Mouse (Mus musculus) neural tube, embryonic 14.5 days (tissue): ENCODE measurements around the gene Opa3. TPM values are rescaled to one million over a fixed set of nuclear protein-coding genes. Genes with fewer than 3 reads are reported as not detected.

Source experiments
- ATAC-seq: fragments of 200-750 bp; cut with Nextera tagmentation; 2 replicates; pipeline ENCODE4 v1.8.0; 2017; ENCODE audit warnings: low read depth, mild to moderate bottlenecking, moderate TSS enrichment, moderate library complexity
- H3K27ac ChIP-seq: fragments of 300-500 bp; sonication (generic); 2 replicates; pipeline ENCODE4 v1.5.1; 2014; ENCODE audit warnings: low read depth, mild to moderate bottlenecking, control low read depth, low read length, moderate library complexity, mixed read lengths
- H3K27me3 ChIP-seq: fragments of 300-500 bp; sonication (generic); 2 replicates; pipeline ENCODE4 v1.6.1; 2014; ENCODE audit warnings: low read length; ENCODE audit not compliant: control insufficient read depth, insufficient read depth
- H3K36me3 ChIP-seq: fragments of 300-500 bp; sonication (generic); 2 replicates; pipeline ENCODE4 v1.6.1; 2014; ENCODE audit warnings: low read length, mixed read lengths; ENCODE audit not compliant: control insufficient read depth, insufficient read depth
- H3K4me1 ChIP-seq: fragments of 300-500 bp; sonication (generic); 2 replicates; pipeline ENCODE4 v1.6.1; 2014; ENCODE audit warnings: low read length; ENCODE audit not compliant: control insufficient read depth, insufficient read depth
- H3K4me2 ChIP-seq: fragments of 300-500 bp; sonication (generic); 2 replicates; pipeline ENCODE4 v1.6.1; 2014; ENCODE audit warnings: mild to moderate bottlenecking, low read depth, low read length, control low read depth
- H3K4me3 ChIP-seq: fragments of 300-500 bp; sonication (generic); 2 replicates; pipeline ENCODE4 v1.5.1; 2014; ENCODE audit warnings: low read depth, low read length, control low read depth, mixed read lengths
- H3K9ac ChIP-seq: fragments of 300-500 bp; sonication (generic); replicated peaks from 2 replicates; pipeline ENCODE4 v1.6.1; 2014; ENCODE audit warnings: low read depth, mild to moderate bottlenecking, control low read depth, low read length, mixed read lengths
- H3K9me3 ChIP-seq: fragments of 300-500 bp; sonication (generic); 2 replicates; pipeline ENCODE4 v1.6.1; 2016; ENCODE audit warnings: low read length; ENCODE audit not compliant: control insufficient read depth
- WGBS: fragments of 180-500 bp; shearing (Covaris S2); extraction: QIAGEN DNeasy Blood & Tissue Kit; methylation state at CpG from one replicate; pipeline ENCODE4 v1.1.7; 2014; 5-methylcytosine and 5-hydroxymethylcytosine counted together
- polyA plus RNA-seq: library from polyadenylated mRNA; unstranded; fragments of >200 nt; fragmentation: Nextera tagmentation; extraction: Ambion mirVana; gene quantifications from 2 replicates; pipeline ENCODE4 v1.2.1, GENCODE M21; 2014

Gene Opa3
- polyA plus RNA-seq, 1 experiment from 2014 or later = 37.6 TPM

DNA sequence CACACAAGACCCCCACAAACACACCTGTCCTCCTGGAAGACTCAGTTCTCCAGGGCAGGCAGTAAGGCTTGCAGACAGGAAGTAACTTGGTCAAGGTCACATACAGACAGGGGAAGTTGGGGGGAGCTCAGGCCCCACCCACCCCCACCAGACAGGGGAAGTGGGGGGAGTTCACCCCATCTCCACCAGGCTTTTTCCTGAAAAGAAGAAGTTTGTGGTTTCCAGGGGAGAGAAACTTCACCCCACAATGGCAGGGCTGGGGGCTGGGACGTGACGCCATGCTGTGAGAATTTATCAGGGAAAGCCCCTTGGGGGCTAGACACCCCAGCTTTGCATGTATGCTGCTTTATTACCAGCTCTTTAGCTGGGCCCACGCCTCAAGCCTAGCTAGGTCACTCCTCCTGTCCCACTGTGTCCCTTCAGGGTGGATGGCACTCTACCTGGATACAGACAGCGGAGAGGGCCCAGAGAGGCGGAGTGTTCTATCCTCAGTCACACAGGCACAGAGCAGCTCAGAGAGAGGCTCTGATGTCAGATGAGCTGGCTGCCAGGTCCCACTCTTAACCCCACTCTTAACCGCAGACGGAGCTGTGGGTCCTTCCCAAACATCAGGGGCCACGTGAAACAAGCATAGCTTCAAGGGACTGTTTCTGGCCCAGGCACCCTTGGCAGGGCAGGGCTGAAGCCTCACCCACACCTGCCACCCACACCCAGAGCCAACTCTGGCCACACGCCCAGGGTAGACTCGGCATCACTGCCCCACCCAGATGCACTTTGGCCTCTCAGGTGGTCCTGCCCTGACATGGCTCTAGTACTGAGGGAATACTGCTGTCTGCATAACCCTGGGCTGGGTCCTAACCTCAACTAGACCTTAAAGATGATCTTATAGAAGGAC, 38.0 kb downstream of the Opa3 start:
- H3K27me3 ChIP-seq = no peaks in the 10 kb centered on the region
- ATAC-seq = no peak
- 86% methylated on average over 10 of the region's 10 CpGs for WGBS

GRCm38 (mm10) chr7:19267051-19267450, 38.9 kb downstream of the Opa3 start:
- Histone ChIP-seq H3K36me3 (peaks cover 6% of the 10 kb centered on the region; the same call in 1 of the 2 replicates), H3K9ac (no peak overlapping the region), H3K27me3 (no peaks in the 10 kb centered on the region), H3K4me3 (no peak overlapping the region), H3K9me3 (no peaks in the 10 kb centered on the region), H3K4me1 (peaks cover 16% of the 10 kb centered on the region), H3K4me2 (no peak overlapping the region), H3K27ac (no peak overlapping the region)
- ATAC-seq = no peak
- 82% methylated on average over 10 of the region's 10 CpGs for WGBS

More for the DNA sequence above, 38.0 kb downstream of the Opa3 start:
- peaks cover 16% of the 10 kb centered on the region for H3K4me1 ChIP-seq
- no peak overlapping the region for H3K27ac ChIP-seq
- no peak overlapping the region for H3K4me2 ChIP-seq
- no peak overlapping the region for H3K4me3 ChIP-seq
- no peaks in the 10 kb centered on the region for H3K9me3 ChIP-seq
- H3K9ac ChIP-seq = no peak overlapping the region
- H3K36me3 ChIP-seq = peaks cover 11% of the 10 kb centered on the region; the same call in 1 of the 2 replicates

GRCm38 (mm10) chr7:19268993-19269681, 41.0 kb downstream of the Opa3 start:
- Histone ChIP-seq H3K27ac (peak overlapping the region; percentile 34; the same call in 1 of the 2 replicates), H3K9me3 (no peaks in the 10 kb centered on the region), H3K4me2 (peak overlapping the region; percentile 94), H3K36me3 (peaks cover 5% of the 10 kb centered on the region; the same call in 1 of the 2 replicates), H3K4me3 (peak overlapping the region; percentile 89), H3K27me3 (no peaks in the 10 kb centered on the region), H3K9ac (peak overlapping the region; percentile 41), H3K4me1 (peaks cover 19% of the 10 kb centered on the region)
- no peak for ATAC-seq
- 53% methylated on average over 10 of the region's 10 CpGs for WGBS

GRCm38 (mm10) chr7:19269721-19270441, 41.7 kb downstream of the Opa3 start:
- Histone ChIP-seq H3K9me3 (no peaks in the 10 kb centered on the region), H3K36me3 (no peaks in the 10 kb centered on the region), H3K27me3 (no peaks in the 10 kb centered on the region), H3K4me2 (peak overlapping the region; percentile 94), H3K27ac (peak overlapping the region; percentile 34; the same call in 1 of the 2 replicates), H3K9ac (peak overlapping the region; percentile 41), H3K4me1 (peaks cover 19% of the 10 kb centered on the region), H3K4me3 (peak overlapping the region; percentile 89)
- ATAC-seq = no peak
- 3% methylated on average over 17 of the region's 19 CpGs for WGBS

- 3% methylated on average over 17 of the region's 21 CpGs for WGBS
- Histone ChIP-seq H3K36me3 (no peaks in the 10 kb centered on the region), H3K4me3 (peak overlapping the region; percentile 89), H3K27me3 (no peaks in the 10 kb centered on the region), H3K9me3 (no peaks in the 10 kb centered on the region), H3K27ac (peak overlapping the region; percentile 39), H3K4me1 (peaks cover 19% of the 10 kb centered on the region), H3K4me2 (peak overlapping the region; percentile 94), H3K9ac (peak overlapping the region; percentile 83)
- no peak for ATAC-seq
Observed at GRCm38 (mm10) chr7:19270509-19271237, 42.5 kb downstream of the Opa3 start.

- peak within 1 kb of the TSS; percentile 78 for H3K27ac ChIP-seq
- WGBS = 0% methylated on average over 61 of the region's 62 CpGs
- H3K36me3 ChIP-seq = no peaks in the 10 kb centered on the region
- H3K9ac ChIP-seq = peak within 1 kb of the TSS; percentile 83
- no peaks in the 10 kb centered on the region for H3K27me3 ChIP-seq
- peaks cover 19% of the 10 kb centered on the region for H3K4me1 ChIP-seq
- peak within 1 kb of the TSS; percentile 94 for H3K4me2 ChIP-seq
- H3K9me3 ChIP-seq = no peaks in the 10 kb centered on the region
- peak; percentile 79 for ATAC-seq
- peak within 1 kb of the TSS; percentile 89 for H3K4me3 ChIP-seq
Observed at GRCm38 (mm10) chr7:19271238-19272172, 43.4 kb downstream of the Opa3 start, which contains the start of gene Vasp. Gene Vasp (minus strand): TSS chr7:19271817.

DNA sequence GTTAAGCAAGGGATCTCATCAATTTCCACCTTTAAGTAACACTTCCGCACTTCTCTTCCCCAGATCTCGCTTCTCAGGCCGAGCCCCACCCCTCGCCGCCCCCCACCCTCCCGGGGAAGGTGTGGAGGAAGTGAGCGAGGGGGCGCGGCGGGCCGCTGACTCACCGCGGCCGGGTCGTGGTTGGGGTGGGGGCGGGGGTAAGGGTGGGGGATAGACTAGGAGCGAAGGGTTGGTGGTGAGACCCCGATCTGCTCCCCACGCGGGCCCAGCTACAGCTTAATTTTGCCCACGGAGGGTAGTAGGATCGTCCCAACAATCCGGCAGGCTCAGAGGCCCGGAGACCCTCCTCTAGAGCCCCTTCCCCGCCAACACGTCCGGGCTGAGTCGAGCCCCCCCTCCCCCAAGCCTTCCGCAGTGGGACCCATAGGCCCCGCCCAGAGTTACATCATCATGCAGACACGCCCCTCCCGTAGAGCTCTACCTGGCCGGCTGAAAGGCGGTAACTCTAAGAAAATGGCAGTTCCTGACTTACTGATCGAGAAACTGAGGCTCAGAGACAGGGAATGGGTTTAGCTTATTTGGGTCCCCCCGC, 44.1 kb downstream of the Opa3 start:
- Histone ChIP-seq H3K4me3 (peak overlapping the region; percentile 89), H3K9me3 (no peaks in the 10 kb centered on the region), H3K27me3 (no peaks in the 10 kb centered on the region), H3K27ac (peak overlapping the region; percentile 78), H3K9ac (peak overlapping the region; percentile 83), H3K4me1 (peaks cover 19% of the 10 kb centered on the region), H3K36me3 (no peaks in the 10 kb centered on the region), H3K4me2 (peak overlapping the region; percentile 94)
- peak; percentile 68 for ATAC-seq
- under 1% methylated on average over 36 of the region's 36 CpGs for WGBS
